Mouse (Mus musculus): ENCODE results near the gene Rps6ka2. TPM values are rescaled to one million over a fixed set of nuclear protein-coding genes. Genes with fewer than 3 reads are reported as not detected.

Gene Rps6ka2
- polyA plus RNA-seq, 1 experiment from 2014 or later, result 1.8 TPM

- no peak for TF ChIP-seq CTCF (IDR thresholded peaks at IDR 0.05; ENCODE audit: low read depth)
- no peaks in the 10 kb centered on the region for H3K9me3 ChIP-seq (ENCODE audit: control insufficient read depth)
- ATAC-seq, result no peak
- H3K4me3 ChIP-seq (ENCODE audit: low read depth, low read length), result no peak overlapping the region
- H3K36me3 ChIP-seq (ENCODE audit: control insufficient read depth, insufficient read depth), result no peaks in the 10 kb centered on the region
- peaks cover 3% of the 10 kb centered on the region; the same call in 1 of the 2 replicates for H3K4me1 ChIP-seq (replicated peaks; ENCODE audit: control insufficient read depth, insufficient read depth, low read length)
- H3K9ac ChIP-seq (ENCODE audit: low read depth, low read length), result no peak overlapping the region
- H3K27ac ChIP-seq (ENCODE audit: low read depth, low read length), result no peak overlapping the region
- H3K27me3 ChIP-seq (replicated peaks; ENCODE audit: control insufficient read depth, insufficient read depth, low read length), result no peaks in the 10 kb centered on the region
- WGBS, result 87% methylated on average over 3 of the region's 3 CpGs
- no peak overlapping the region for H3K4me2 ChIP-seq (replicated peaks; ENCODE audit: low read depth)
Observed at GRCm38 (mm10) chr17:7214061-7214460, 44.1 kb downstream of the Rps6ka2 start.

- Histone ChIP-seq H3K4me3 (ENCODE audit: low read depth, low read length) (no peak overlapping the region), H3K9me3 (ENCODE audit: control insufficient read depth) (no peaks in the 10 kb centered on the region), H3K27me3 (replicated peaks; ENCODE audit: control insufficient read depth, insufficient read depth, low read length) (no peaks in the 10 kb centered on the region), H3K36me3 (ENCODE audit: control insufficient read depth, insufficient read depth) (no peaks in the 10 kb centered on the region), H3K4me2 (replicated peaks; ENCODE audit: low read depth) (no peak overlapping the region), H3K9ac (ENCODE audit: low read depth, low read length) (no peak overlapping the region), H3K4me1 (replicated peaks; ENCODE audit: control insufficient read depth, insufficient read depth, low read length) (peaks cover 6% of the 10 kb centered on the region; the same call in 1 of the 2 replicates), H3K27ac (ENCODE audit: low read depth, low read length) (no peak overlapping the region)
- ATAC-seq, result no peak
- no peak for TF ChIP-seq CTCF (IDR thresholded peaks at IDR 0.05; ENCODE audit: low read depth)
- 77% methylated on average over 11 of the region's 11 CpGs for whole genome bisulfite sequencing
Observed at GRCm38 (mm10) chr17:7217791-7218329, 47.9 kb downstream of the Rps6ka2 start.

- ATAC-seq, result no peak
- H3K4me2 ChIP-seq (replicated peaks; ENCODE audit: low read depth), result no peak overlapping the region
- H3K27ac ChIP-seq (ENCODE audit: low read depth, low read length), result no peak overlapping the region
- WGBS, result 85% methylated on average over 9 of the region's 9 CpGs
- H3K27me3 ChIP-seq (replicated peaks; ENCODE audit: control insufficient read depth, insufficient read depth, low read length), result no peaks in the 10 kb centered on the region
- no peaks in the 10 kb centered on the region for H3K36me3 ChIP-seq (ENCODE audit: control insufficient read depth, insufficient read depth)
- TF ChIP-seq CTCF (IDR thresholded peaks at IDR 0.05; ENCODE audit: low read depth), result no peak
- peaks cover 6% of the 10 kb centered on the region; the same call in 1 of the 2 replicates for H3K4me1 ChIP-seq (replicated peaks; ENCODE audit: control insufficient read depth, insufficient read depth, low read length)
- no peaks in the 10 kb centered on the region for H3K9me3 ChIP-seq (ENCODE audit: control insufficient read depth)
- no peak overlapping the region for H3K4me3 ChIP-seq (ENCODE audit: low read depth, low read length)
- H3K9ac ChIP-seq (ENCODE audit: low read depth, low read length), result no peak overlapping the region
Observed at GRCm38 (mm10) chr17:7218396-7218795, 48.5 kb downstream of the Rps6ka2 start.

GRCm38 (mm10) chr17:7219044-7219718 lies 49.3 kb downstream of the Rps6ka2 start:
- Histone ChIP-seq H3K36me3 (ENCODE audit: control insufficient read depth, insufficient read depth) (no peaks in the 10 kb centered on the region), H3K4me3 (ENCODE audit: low read depth, low read length) (no peak overlapping the region), H3K27me3 (replicated peaks; ENCODE audit: control insufficient read depth, insufficient read depth, low read length) (no peaks in the 10 kb centered on the region), H3K4me2 (replicated peaks; ENCODE audit: low read depth) (0 out of 2 replicates have a peak overlapping the region, but pooled peaks have one; percentile 13), H3K9ac (ENCODE audit: low read depth, low read length) (no peak overlapping the region), H3K9me3 (ENCODE audit: control insufficient read depth) (no peaks in the 10 kb centered on the region), H3K27ac (ENCODE audit: low read depth, low read length) (no peak overlapping the region), H3K4me1 (replicated peaks; ENCODE audit: control insufficient read depth, insufficient read depth, low read length) (peaks cover 6% of the 10 kb centered on the region; the same call in 1 of the 2 replicates)
- ATAC-seq, result peak; percentile 53; the same call in 1 of the 2 replicates
- TF ChIP-seq CTCF (IDR thresholded peaks at IDR 0.05; ENCODE audit: low read depth), result no peak
- WGBS, result 14% methylated on average over 11 of the region's 11 CpGs

- no peak for ATAC-seq
- 91% methylated on average over 4 of the region's 4 CpGs for WGBS
- Histone ChIP-seq H3K27me3 (replicated peaks; ENCODE audit: control insufficient read depth, insufficient read depth, low read length) (no peaks in the 10 kb centered on the region), H3K27ac (ENCODE audit: low read depth, low read length) (no peak overlapping the region), H3K4me2 (replicated peaks; ENCODE audit: low read depth) (no peak overlapping the region), H3K4me1 (replicated peaks; ENCODE audit: control insufficient read depth, insufficient read depth, low read length) (peaks cover 6% of the 10 kb centered on the region; the same call in 1 of the 2 replicates), H3K9me3 (ENCODE audit: control insufficient read depth) (no peaks in the 10 kb centered on the region), H3K4me3 (ENCODE audit: low read depth, low read length) (no peak overlapping the region), H3K9ac (ENCODE audit: low read depth, low read length) (no peak overlapping the region), H3K36me3 (ENCODE audit: control insufficient read depth, insufficient read depth) (no peaks in the 10 kb centered on the region)
- TF ChIP-seq CTCF (IDR thresholded peaks at IDR 0.05; ENCODE audit: low read depth), result no peak
Observed at GRCm38 (mm10) chr17:7221310-7221709, 51.4 kb downstream of the Rps6ka2 start.

- Histone ChIP-seq H3K36me3 (ENCODE audit: control insufficient read depth, insufficient read depth) (no peaks in the 10 kb centered on the region), H3K4me2 (replicated peaks; ENCODE audit: low read depth) (no peak overlapping the region), H3K9ac (ENCODE audit: low read depth, low read length) (no peak overlapping the region), H3K27me3 (replicated peaks; ENCODE audit: control insufficient read depth, insufficient read depth, low read length) (no peaks in the 10 kb centered on the region), H3K4me1 (replicated peaks; ENCODE audit: control insufficient read depth, insufficient read depth, low read length) (peaks cover 6% of the 10 kb centered on the region; the same call in 1 of the 2 replicates), H3K4me3 (ENCODE audit: low read depth, low read length) (no peak overlapping the region), H3K9me3 (ENCODE audit: control insufficient read depth) (no peaks in the 10 kb centered on the region), H3K27ac (ENCODE audit: low read depth, low read length) (no peak overlapping the region)
- no peak for TF ChIP-seq CTCF (IDR thresholded peaks at IDR 0.05; ENCODE audit: low read depth)
- no peak for ATAC-seq
- WGBS, result 50% methylated on average over 3 of the region's 3 CpGs
Observed at GRCm38 (mm10) chr17:7222198-7222597, 52.3 kb downstream of the Rps6ka2 start.
